Mouse (Mus musculus): ENCODE measurements around the gene Vamp9.

GRCm38 (mm10) chr5:99976334-99976955 is 70.4 kb downstream of the Vamp9 start:
- TF ChIP-seq POLR2A (IDR thresholded peaks at IDR 0.05; ENCODE audit: borderline replicate concordance, extremely low read depth, insufficient read depth, insufficient read length, poor library complexity, severe bottlenecking) (no peak), CTCF (IDR thresholded peaks at IDR 0.05; ENCODE audit: borderline replicate concordance, extremely low read depth, insufficient read depth, insufficient read length) (no peak)

All from brain, embryonic 14.5 days (tissue).